Mouse (Mus musculus) neural tube, embryonic 14.5 days (tissue): ENCODE data around the gene Ext2. TPM values are rescaled to one million over a fixed set of nuclear protein-coding genes. Genes with fewer than 3 reads are reported as not detected.

Source experiments
- ATAC-seq: fragments of 200-750 bp; cut with Nextera tagmentation; 2 replicates; pipeline ENCODE4 v1.8.0; 2017; ENCODE audit warnings: low read depth, mild to moderate bottlenecking, moderate TSS enrichment, moderate library complexity
- H3K27ac ChIP-seq: fragments of 300-500 bp; sonication (generic); 2 replicates; pipeline ENCODE4 v1.5.1; 2014; ENCODE audit warnings: low read depth, mild to moderate bottlenecking, control low read depth, low read length, moderate library complexity, mixed read lengths
- H3K27me3 ChIP-seq: fragments of 300-500 bp; sonication (generic); 2 replicates; pipeline ENCODE4 v1.6.1; 2014; ENCODE audit warnings: low read length; ENCODE audit not compliant: control insufficient read depth, insufficient read depth
- H3K36me3 ChIP-seq: fragments of 300-500 bp; sonication (generic); 2 replicates; pipeline ENCODE4 v1.6.1; 2014; ENCODE audit warnings: low read length, mixed read lengths; ENCODE audit not compliant: control insufficient read depth, insufficient read depth
- H3K4me1 ChIP-seq: fragments of 300-500 bp; sonication (generic); 2 replicates; pipeline ENCODE4 v1.6.1; 2014; ENCODE audit warnings: low read length; ENCODE audit not compliant: control insufficient read depth, insufficient read depth
- H3K4me2 ChIP-seq: fragments of 300-500 bp; sonication (generic); 2 replicates; pipeline ENCODE4 v1.6.1; 2014; ENCODE audit warnings: mild to moderate bottlenecking, low read depth, low read length, control low read depth
- H3K4me3 ChIP-seq: fragments of 300-500 bp; sonication (generic); 2 replicates; pipeline ENCODE4 v1.5.1; 2014; ENCODE audit warnings: low read depth, low read length, control low read depth, mixed read lengths
- H3K9ac ChIP-seq: fragments of 300-500 bp; sonication (generic); replicated peaks from 2 replicates; pipeline ENCODE4 v1.6.1; 2014; ENCODE audit warnings: low read depth, mild to moderate bottlenecking, control low read depth, low read length, mixed read lengths
- H3K9me3 ChIP-seq: fragments of 300-500 bp; sonication (generic); 2 replicates; pipeline ENCODE4 v1.6.1; 2016; ENCODE audit warnings: low read length; ENCODE audit not compliant: control insufficient read depth
- WGBS: fragments of 180-500 bp; shearing (Covaris S2); extraction: QIAGEN DNeasy Blood & Tissue Kit; methylation state at CpG from one replicate; pipeline ENCODE4 v1.1.7; 2014; 5-methylcytosine and 5-hydroxymethylcytosine counted together
- polyA plus RNA-seq: library from polyadenylated mRNA; unstranded; fragments of >200 nt; fragmentation: Nextera tagmentation; extraction: Ambion mirVana; gene quantifications from 2 replicates; pipeline ENCODE4 v1.2.1, GENCODE M21; 2014

Gene Ext2
- polyA plus RNA-seq, 1 experiment from 2014 or later, result 64.9 TPM

DNA sequence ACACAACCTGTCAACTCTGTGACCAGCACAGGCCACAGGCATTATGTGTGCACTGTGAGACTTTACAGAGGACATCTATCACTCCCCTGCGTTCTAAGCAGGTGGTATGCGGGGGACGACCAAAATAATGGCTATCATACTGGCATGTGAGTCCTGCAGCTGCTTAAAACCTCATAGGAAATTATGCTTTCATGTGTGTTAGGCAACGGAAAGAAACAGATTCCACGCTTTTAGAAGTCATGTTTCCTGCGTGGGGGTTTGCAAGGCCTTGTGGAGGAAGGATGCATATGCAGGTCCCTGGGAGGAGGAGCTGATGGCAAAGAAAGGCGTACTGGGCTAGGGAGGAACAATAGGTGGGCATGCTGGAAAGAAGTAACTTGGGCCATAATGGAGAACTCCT lies 63.2 kb downstream of the Ext2 start:
- Histone ChIP-seq H3K36me3 (peaks cover 5% of the 10 kb centered on the region; the same call in 1 of the 2 replicates), H3K4me3 (no peak overlapping the region), H3K4me2 (no peak overlapping the region), H3K9ac (no peak overlapping the region), H3K27ac (no peak overlapping the region), H3K27me3 (no peaks in the 10 kb centered on the region), H3K9me3 (no peaks in the 10 kb centered on the region), H3K4me1 (no peaks in the 10 kb centered on the region)
- ATAC-seq, result no peak
- 59% methylated on average over 7 of the region's 7 CpGs for WGBS

GRCm38 (mm10) chr2:93758298-93758697 lies 64.1 kb downstream of the Ext2 start:
- 53% methylated on average over 6 of the region's 6 CpGs for WGBS
- Histone ChIP-seq H3K4me1 (no peaks in the 10 kb centered on the region), H3K36me3 (peaks cover 5% of the 10 kb centered on the region; the same call in 1 of the 2 replicates), H3K9me3 (no peaks in the 10 kb centered on the region), H3K9ac (no peak overlapping the region), H3K4me2 (no peak overlapping the region), H3K27me3 (no peaks in the 10 kb centered on the region), H3K4me3 (no peak overlapping the region), H3K27ac (no peak overlapping the region)
- ATAC-seq, result peak; percentile 71; the same call in 1 of the 2 replicates

GRCm38 (mm10) chr2:93754366-93754765 lies 68.0 kb downstream of the Ext2 start:
- Histone ChIP-seq H3K27ac (no peak overlapping the region), H3K4me2 (no peak overlapping the region), H3K27me3 (no peaks in the 10 kb centered on the region), H3K9me3 (no peaks in the 10 kb centered on the region), H3K36me3 (no peaks in the 10 kb centered on the region), H3K9ac (no peak overlapping the region), H3K4me3 (no peak overlapping the region), H3K4me1 (no peaks in the 10 kb centered on the region)
- no peak for ATAC-seq
- 77% methylated on average over 2 of the region's 2 CpGs for WGBS

DNA sequence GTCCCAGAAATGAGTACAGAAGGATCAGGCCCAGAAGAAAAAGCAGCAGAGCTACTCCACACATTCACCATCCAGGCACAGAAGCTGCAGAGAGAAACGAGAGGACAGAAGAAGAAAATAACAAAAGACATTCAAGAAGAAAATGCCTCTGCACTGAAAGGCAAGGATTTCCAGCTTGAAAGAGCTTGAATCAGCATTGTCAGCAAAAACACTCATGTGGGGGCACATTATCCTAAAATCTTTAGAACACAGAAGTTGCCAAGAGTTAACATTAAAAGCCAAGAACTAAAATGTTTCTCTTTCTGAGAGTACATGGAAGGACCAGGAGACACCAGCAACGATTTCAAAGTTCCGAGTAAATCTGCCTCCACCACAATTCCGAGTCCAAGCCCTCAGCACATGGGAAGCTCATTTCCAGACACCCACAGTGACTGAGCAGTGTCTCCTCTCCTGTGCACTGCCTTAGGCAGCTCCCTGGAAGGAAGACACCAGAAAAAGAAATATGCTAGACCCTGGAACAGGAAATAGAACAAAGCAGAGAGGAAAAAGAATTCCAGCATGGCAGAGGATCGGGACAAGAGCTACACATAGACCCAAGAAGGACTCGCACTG lies 69.1 kb downstream of the Ext2 start:
- H3K4me2 ChIP-seq, result no peak overlapping the region
- H3K36me3 ChIP-seq, result no peaks in the 10 kb centered on the region
- no peak overlapping the region for H3K27ac ChIP-seq
- no peaks in the 10 kb centered on the region for H3K4me1 ChIP-seq
- no peak overlapping the region for H3K9ac ChIP-seq
- H3K4me3 ChIP-seq, result no peak overlapping the region
- ATAC-seq, result no peak
- H3K9me3 ChIP-seq, result no peaks in the 10 kb centered on the region
- H3K27me3 ChIP-seq, result no peaks in the 10 kb centered on the region
- 74% methylated on average over 6 of the region's 6 CpGs for WGBS

DNA sequence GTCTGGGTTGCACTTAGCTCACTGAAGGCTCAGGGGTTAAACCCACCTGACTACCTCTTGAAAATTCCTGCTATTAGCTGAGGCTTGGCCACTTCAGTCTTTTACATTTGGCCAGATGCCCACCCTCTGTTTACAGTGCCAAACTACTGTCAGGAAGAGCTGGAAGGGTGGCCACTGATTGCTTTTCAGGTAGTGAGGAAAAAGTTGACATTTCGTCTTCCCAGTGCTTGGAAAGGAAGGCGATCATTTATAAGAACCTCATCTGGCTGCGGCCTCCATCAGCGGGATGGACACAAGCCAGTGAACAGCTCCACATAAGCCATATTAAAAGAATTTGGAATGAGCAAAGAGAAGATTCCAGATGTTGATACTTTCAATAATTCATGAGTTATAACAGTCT lies 72.7 kb downstream of the Ext2 start:
- Histone ChIP-seq H3K27me3 (no peaks in the 10 kb centered on the region), H3K27ac (no peak overlapping the region), H3K9me3 (no peaks in the 10 kb centered on the region), H3K36me3 (no peaks in the 10 kb centered on the region), H3K4me2 (no peak overlapping the region), H3K4me3 (no peak overlapping the region), H3K4me1 (peaks cover 7% of the 10 kb centered on the region), H3K9ac (no peak overlapping the region)
- 87% methylated on average over 4 of the region's 4 CpGs for WGBS
- ATAC-seq, result no peak

GRCm38 (mm10) chr2:93747538-93748126 lies 74.7 kb downstream of the Ext2 start:
- no peaks in the 10 kb centered on the region for H3K27me3 ChIP-seq
- no peaks in the 10 kb centered on the region for H3K9me3 ChIP-seq
- 91% methylated on average over 5 of the region's 5 CpGs for WGBS
- no peak for ATAC-seq
- no peak overlapping the region for H3K9ac ChIP-seq
- H3K36me3 ChIP-seq, result no peaks in the 10 kb centered on the region
- H3K4me3 ChIP-seq, result no peak overlapping the region
- no peak overlapping the region for H3K27ac ChIP-seq
- H3K4me2 ChIP-seq, result no peak overlapping the region
- H3K4me1 ChIP-seq, result peaks cover 11% of the 10 kb centered on the region

- peaks cover 11% of the 10 kb centered on the region for H3K4me1 ChIP-seq
- no peak for ATAC-seq
- no peak overlapping the region for H3K27ac ChIP-seq
- WGBS, result 87% methylated on average over 4 of the region's 4 CpGs
- no peaks in the 10 kb centered on the region for H3K36me3 ChIP-seq
- no peak overlapping the region for H3K4me3 ChIP-seq
- H3K9ac ChIP-seq, result no peak overlapping the region
- H3K4me2 ChIP-seq, result no peak overlapping the region
- no peaks in the 10 kb centered on the region for H3K27me3 ChIP-seq
- H3K9me3 ChIP-seq, result no peaks in the 10 kb centered on the region
Observed at GRCm38 (mm10) chr2:93746620-93747019, 75.7 kb downstream of the Ext2 start.

- WGBS, result 81% methylated on average over 5 of the region's 5 CpGs
- H3K27me3 ChIP-seq, result no peaks in the 10 kb centered on the region
- no peak overlapping the region for H3K4me2 ChIP-seq
- ATAC-seq, result no peak
- peaks cover 11% of the 10 kb centered on the region for H3K4me1 ChIP-seq
- no peaks in the 10 kb centered on the region for H3K9me3 ChIP-seq
- no peaks in the 10 kb centered on the region for H3K36me3 ChIP-seq
- no peak overlapping the region for H3K4me3 ChIP-seq
- no peak overlapping the region for H3K9ac ChIP-seq
- no peak overlapping the region for H3K27ac ChIP-seq
Observed at GRCm38 (mm10) chr2:93746162-93746561, 76.2 kb downstream of the Ext2 start.

DNA sequence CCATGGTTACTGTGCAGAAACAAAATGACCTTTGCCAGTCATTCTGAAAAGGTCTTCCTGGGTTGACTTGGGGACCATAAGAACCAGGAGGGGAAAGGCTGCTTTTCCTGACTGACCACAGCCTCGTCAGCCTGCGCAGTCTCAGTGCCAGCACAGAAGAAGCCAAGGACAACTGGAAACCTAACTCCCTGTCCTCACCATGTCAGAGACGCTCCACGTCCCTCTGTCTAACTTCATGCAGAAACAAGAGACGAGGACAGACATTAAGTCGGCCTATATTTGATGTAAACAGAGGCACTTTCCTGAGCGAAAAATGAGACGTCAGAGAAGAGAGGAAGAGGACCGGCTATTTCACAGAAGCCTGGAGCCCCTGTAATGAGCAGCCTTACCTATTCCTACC lies 76.6 kb downstream of the Ext2 start:
- no peaks in the 10 kb centered on the region for H3K9me3 ChIP-seq
- peaks cover 11% of the 10 kb centered on the region for H3K4me1 ChIP-seq
- 87% methylated on average over 9 of the region's 9 CpGs for WGBS
- H3K27me3 ChIP-seq, result no peaks in the 10 kb centered on the region
- H3K9ac ChIP-seq, result no peak overlapping the region
- H3K27ac ChIP-seq, result no peak overlapping the region
- H3K36me3 ChIP-seq, result no peaks in the 10 kb centered on the region
- no peak overlapping the region for H3K4me2 ChIP-seq
- no peak for ATAC-seq
- no peak overlapping the region for H3K4me3 ChIP-seq
